Mouse (Mus musculus) lung, postnatal 0 days (tissue): Measurements from ENCODE around the gene Meltf. TPM values are rescaled to one million over a fixed set of nuclear protein-coding genes. Genes with fewer than 3 reads are reported as not detected.

Experiments used
- ATAC-seq: fragments of 200-750 bp; cut with Nextera tagmentation; 2 replicates; pipeline ENCODE4 v1.8.0; 2017; ENCODE audit warnings: moderate library complexity
- DNase-seq: peaks from one replicate; pipeline ENCODE4 v3.0.0-alpha.2; 2016; ENCODE audit warnings: low spot score
- H3K27ac ChIP-seq: fragments of 300-500 bp; sonication (generic); 2 replicates; pipeline ENCODE4 v1.5.1; 2014; ENCODE audit warnings: antibody characterized with exemption, mild to moderate bottlenecking, low read length, mixed read lengths
- H3K27me3 ChIP-seq: fragments of 300-500 bp; sonication (generic); replicated peaks from 2 replicates; pipeline ENCODE4 v1.6.1; 2014; ENCODE audit warnings: low read length, mixed read lengths; ENCODE audit not compliant: insufficient read depth
- H3K36me3 ChIP-seq: fragments of 300-500 bp; sonication (generic); 2 replicates; pipeline ENCODE4 v1.6.1; 2014; ENCODE audit warnings: low read length, mixed read lengths; ENCODE audit not compliant: insufficient read depth
- H3K4me1 ChIP-seq: fragments of 300-500 bp; sonication (generic); 2 replicates; pipeline ENCODE4 v1.6.1; 2014; ENCODE audit warnings: antibody characterized with exemption, low read depth, low read length, mixed read lengths; ENCODE audit not compliant: insufficient read depth
- H3K4me2 ChIP-seq: fragments of 300-500 bp; sonication (generic); replicated peaks from 2 replicates; pipeline ENCODE4 v1.6.1; 2014; ENCODE audit warnings: low read depth, mild to moderate bottlenecking, low read length, moderate library complexity, mixed read lengths
- H3K4me3 ChIP-seq: fragments of 300-500 bp; sonication (generic); 2 replicates; pipeline ENCODE4 v1.5.1; 2014; ENCODE audit warnings: low read depth, low read length
- H3K9ac ChIP-seq: fragments of 300-500 bp; sonication (generic); replicated peaks from 2 replicates; pipeline ENCODE4 v1.6.1; 2014; ENCODE audit warnings: low read depth, mild to moderate bottlenecking
- H3K9me3 ChIP-seq: fragments of 300-500 bp; sonication (generic); 2 replicates; pipeline ENCODE4 v1.6.1; 2016; ENCODE audit warnings: low read length, mixed read lengths
- CTCF ChIP-seq: IDR thresholded peaks from 2 replicates; pipeline ENCODE4 v1.5.1; 2016; ENCODE audit warnings: antibody characterized with exemption, mild to moderate bottlenecking
- EP300 ChIP-seq: IDR thresholded peaks from 2 replicates; pipeline ENCODE4 v1.6.1; 2016; ENCODE audit warnings: antibody characterized with exemption, mild to moderate bottlenecking, control low read depth
- WGBS: fragments of 180-500 bp; shearing (Covaris S2); extraction: QIAGEN DNeasy Blood & Tissue Kit; methylation state at CpG from one replicate; pipeline ENCODE4 v1.1.7; 2014; 5-methylcytosine and 5-hydroxymethylcytosine counted together
- polyA plus RNA-seq: library from polyadenylated mRNA; unstranded; fragments of >200 nt; fragmentation: Nextera tagmentation; extraction: Ambion mirVana; gene quantifications from 2 replicates; pipeline ENCODE4 v1.2.1, GENCODE M21; 2015

The Meltf gene
- polyA plus RNA-seq = 0.04 TPM in 1 of 2 replicates, not detected in the other

GRCm38 (mm10) chr16:31878573-31879257 lies at the start of gene Meltf:
Gene Meltf (plus strand): TSS chr16:31878810.
- DNase-seq (peak; percentile 81), ATAC-seq (peak; percentile 85)
- no peak within 1 kb of the TSS for H3K4me2 ChIP-seq
- 33% methylated on average over 21 of the region's 21 CpGs for WGBS
- no peak within 1 kb of the TSS for H3K4me3 ChIP-seq
- H3K9me3 ChIP-seq = no peaks in the 10 kb centered on the region
- no peaks in the 10 kb centered on the region for H3K4me1 ChIP-seq
- H3K36me3 ChIP-seq = no peaks in the 10 kb centered on the region
- no peaks in the 10 kb centered on the region for H3K27me3 ChIP-seq
- no peak within 1 kb of the TSS for H3K9ac ChIP-seq
- H3K27ac ChIP-seq = no peak within 1 kb of the TSS
- TF ChIP-seq EP300 = no peak
- TF ChIP-seq CTCF = peak; percentile 91

- Histone ChIP-seq H3K4me2 (no peak overlapping the region), H3K9ac (no peak overlapping the region), H3K27me3 (no peaks in the 10 kb centered on the region), H3K4me3 (no peak overlapping the region), H3K36me3 (no peaks in the 10 kb centered on the region), H3K9me3 (no peaks in the 10 kb centered on the region), H3K4me1 (no peaks in the 10 kb centered on the region), H3K27ac (no peak overlapping the region)
- DNase-seq (no peak), ATAC-seq (no peak)
- TF ChIP-seq EP300 (no peak), CTCF (no peak)
- 80% methylated on average over 4 of the region's 4 CpGs for WGBS
Observed at GRCm38 (mm10) chr16:31830726-31831125, 47.9 kb upstream of the Meltf start.

- peaks cover 5% of the 10 kb centered on the region; the same call in 1 of the 2 replicates for H3K36me3 ChIP-seq
- no peaks in the 10 kb centered on the region for H3K4me1 ChIP-seq
- H3K4me2 ChIP-seq = no peak overlapping the region
- H3K4me3 ChIP-seq = no peak overlapping the region
- no peak overlapping the region for H3K27ac ChIP-seq
- 90% methylated on average over 10 of the region's 10 CpGs for whole genome bisulfite sequencing
- ATAC-seq (no peak), DNase-seq (no peak)
- H3K9ac ChIP-seq = no peak overlapping the region
- H3K9me3 ChIP-seq = no peaks in the 10 kb centered on the region
- H3K27me3 ChIP-seq = no peaks in the 10 kb centered on the region
- no peak for TF ChIP-seq EP300
- TF ChIP-seq CTCF = no peak
Observed at GRCm38 (mm10) chr16:31832630-31833422, 45.8 kb upstream of the Meltf start.

GRCm38 (mm10) chr16:31834011-31834584 lies 44.5 kb upstream of the Meltf start:
- WGBS = 43% methylated on average over 7 of the region's 7 CpGs
- peak; percentile 66 for DNase-seq
- Histone ChIP-seq H3K36me3 (peaks cover 5% of the 10 kb centered on the region; the same call in 1 of the 2 replicates), H3K27me3 (no peaks in the 10 kb centered on the region), H3K9ac (no peak overlapping the region), H3K4me1 (no peaks in the 10 kb centered on the region), H3K4me3 (no peak overlapping the region), H3K9me3 (no peaks in the 10 kb centered on the region), H3K27ac (peak overlapping the region; percentile 20; the same call in 1 of the 2 replicates), H3K4me2 (no peak overlapping the region)
- TF ChIP-seq CTCF (no peak), EP300 (no peak)
- ATAC-seq = peak; percentile 61

- DNase-seq = no peak
Observed at GRCm38 (mm10) chr16:31834662-31835318, 43.8 kb upstream of the Meltf start.

GRCm38 (mm10) chr16:31837362-31837761 lies 41.2 kb upstream of the Meltf start:
- Histone ChIP-seq H3K4me2 (no peak overlapping the region), H3K27me3 (no peaks in the 10 kb centered on the region), H3K9me3 (no peaks in the 10 kb centered on the region), H3K9ac (no peak overlapping the region), H3K27ac (no peak overlapping the region), H3K36me3 (peaks cover 9% of the 10 kb centered on the region; the same call in 1 of the 2 replicates), H3K4me3 (no peak overlapping the region), H3K4me1 (no peaks in the 10 kb centered on the region)
- no peak for DNase-seq
- TF ChIP-seq CTCF (no peak), EP300 (no peak)
- ATAC-seq = no peak
- 89% methylated on average over 3 of the region's 3 CpGs for WGBS

More at GRCm38 (mm10) chr16:31834662-31835318, 43.8 kb upstream of the Meltf start:
- Histone ChIP-seq H3K27me3 (no peaks in the 10 kb centered on the region), H3K4me1 (no peaks in the 10 kb centered on the region), H3K36me3 (peaks cover 9% of the 10 kb centered on the region; the same call in 1 of the 2 replicates), H3K9me3 (no peaks in the 10 kb centered on the region), H3K4me3 (no peak overlapping the region), H3K4me2 (no peak overlapping the region), H3K9ac (no peak overlapping the region), H3K27ac (no peak overlapping the region)
- TF ChIP-seq CTCF (no peak), EP300 (no peak)
- ATAC-seq = no peak
- WGBS = 82% methylated on average over 2 of the region's 2 CpGs
